Comparison of ENCODE assay signal across 12 mouse cellular contexts in the genomic region with DNA sequence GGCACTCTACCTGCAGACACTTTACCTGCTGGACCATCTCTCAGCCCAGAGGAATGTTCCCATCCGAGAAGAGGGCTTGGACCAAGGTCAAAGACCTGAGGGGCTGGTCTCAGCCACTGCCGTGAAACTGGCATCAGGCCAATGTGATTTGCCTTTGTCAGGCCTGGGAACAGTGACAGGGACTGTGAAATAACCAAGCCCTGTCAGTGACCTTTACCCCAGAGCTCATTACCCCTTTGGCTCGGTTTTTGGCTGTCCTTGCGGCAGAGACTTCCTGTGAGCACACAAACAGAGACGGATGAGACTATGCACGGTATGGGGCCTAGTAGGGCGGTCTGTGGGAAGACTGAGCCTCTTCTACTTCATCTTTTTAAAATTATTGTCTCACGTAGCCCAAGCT. TPM values are rescaled to one million over a fixed set of nuclear protein-coding genes. Genes with fewer than 3 reads are reported as not detected.
A peak's percentile ranks its signal among the peaks of the same experiment; 100 is the strongest.
DNase-seq lines count a peak whose midpoint lies in the region; ATAC-seq and TF ChIP-seq lines count a peak whose summit lies in the region.
"Had no signal": no experiment of that assay in that cellular context is flagged by ENCODE, and none has a peak within 500 bp of the region (broad histone marks: within the 10 kb centered on the region; RNA-seq: fewer than 3 reads in every experiment).

No protein-coding gene starts in this region.

- DNase-seq in layer of hippocampus, adult 2 months (ENCODE audit: low spot score in 2 of 2): no peak
- no peak for DNase-seq in layer of hippocampus, adult 18-20 months (ENCODE audit: low spot score in 2 of 2)
- peak; percentile 26 to 47 for DNase-seq in heart, adult 9 months (ENCODE audit: low spot score in 2 of 2)
- DNase-seq in liver, embryonic 11.5 days (ENCODE audit: low spot score): no peak
- DNase-seq in natural killer cell, adult 2 months (ENCODE audit: low spot score in 2 of 2): peak; percentile 20 to 32
- no peak for DNase-seq in left cerebral cortex, adult 18-20 months (ENCODE audit: low spot score in 2 of 2)
- no peak for DNase-seq in urinary bladder, postnatal 14 days (ENCODE audit: low spot score)
- DNase-seq in gastrocnemius, postnatal 36 days: no peak
- DNase-seq: cerebellum, postnatal 36 days had no signal

- no peaks in the 10 kb centered on the region; the same call in 1 of the 2 replicates for H3K4me1 ChIP-seq in liver, embryonic 11.5 days (replicated peaks; ENCODE audit: control insufficient read depth, insufficient read depth, low read length)

- TF ChIP-seq CTCF in layer of hippocampus, adult 2 months (conservative IDR thresholded peaks at IDR 0.05): no peak

- H3K36me3 ChIP-seq in liver, embryonic 11.5 days (ENCODE audit: control insufficient read depth, insufficient read depth, low read length): no peaks in the 10 kb centered on the region
- H3K36me3 ChIP-seq: heart, embryonic 13.5 days had no signal

- intact Hi-C loops in gastrocnemius, postnatal 36 days (cut with DNase I): no loop called here

- no peak overlapping the region for H3K4me2 ChIP-seq in liver, embryonic 11.5 days
- H3K4me2 ChIP-seq: heart, embryonic 13.5 days had no signal

- peak; percentile 61 for ATAC-seq in liver, embryonic 11.5 days (replicated peaks; ENCODE audit: low FRiP score)

- no peak overlapping the region for H3K4me3 ChIP-seq in layer of hippocampus, adult 2 months
- H3K4me3 ChIP-seq in liver, embryonic 11.5 days (ENCODE audit: low read depth, low read length): no peak overlapping the region
- H3K4me3 ChIP-seq: heart, embryonic 13.5 days had no signal

- no peaks in the 10 kb centered on the region for H3K9me3 ChIP-seq in liver, embryonic 11.5 days (ENCODE audit: control insufficient read depth, low read length)
- H3K9me3 ChIP-seq: heart, embryonic 13.5 days had no signal

- no peaks in the 10 kb centered on the region for H3K27me3 ChIP-seq in liver, embryonic 11.5 days (replicated peaks; ENCODE audit: control insufficient read depth, insufficient read depth, low read length)
- H3K27me3 ChIP-seq: heart, embryonic 13.5 days had no signal

- 50% methylated on average over 8 of the region's 8 CpGs for WGBS in liver, embryonic 11.5 days

- H3K27ac ChIP-seq in layer of hippocampus, adult 2 months: 0 out of 2 replicates have a peak overlapping the region, but pooled peaks have one; percentile 46
- H3K27ac ChIP-seq in liver, embryonic 11.5 days (ENCODE audit: low read depth, low read length): no peak overlapping the region
- H3K27ac ChIP-seq: heart, embryonic 13.5 days had no signal

- H3K9ac ChIP-seq in liver, embryonic 11.5 days (ENCODE audit: low read depth, low read length): no peak overlapping the region
- H3K9ac ChIP-seq: heart, embryonic 13.5 days had no signal

RNA-seq across cellular contexts. Expression of gene Nmur1, which starts 19.1 kb away (rescaled TPM):
- not detected for total RNA-seq in layer of hippocampus, adult 2 months (2021)
- not detected for total RNA-seq in layer of hippocampus, adult 18-20 months (2021)
- not detected in 2 replicates for polyA plus RNA-seq in liver, embryonic 11.5 days (2014; fragmentation: Nextera tagmentation; extraction: Ambion mirVana)
- total RNA-seq in left cerebral cortex, adult 18-20 months (2021): not detected
- not detected for total RNA-seq in gastrocnemius, postnatal 36 days (2021)
- total RNA-seq: MEL had no signal
- polyA plus RNA-seq: heart, embryonic 13.5 days; limb, embryonic 14.5 days had no signal

RNA-seq across cellular contexts. Expression of gene Tex44, which starts 19.2 kb away (rescaled TPM):
- total RNA-seq in layer of hippocampus, adult 2 months (2021): not detected
- total RNA-seq in layer of hippocampus, adult 18-20 months (2021): not detected
- polyA plus RNA-seq in liver, embryonic 11.5 days (2014; fragmentation: Nextera tagmentation; extraction: Ambion mirVana): not detected in 2 replicates
- total RNA-seq in left cerebral cortex, adult 18-20 months (2021): not detected
- not detected for total RNA-seq in gastrocnemius, postnatal 36 days (2021)
- total RNA-seq: MEL had no signal
- polyA plus RNA-seq: heart, embryonic 13.5 days; limb, embryonic 14.5 days had no signal

RNA-seq across cellular contexts. Expression of gene Ncl, which starts 47.7 kb away (rescaled TPM):
- 100 to 1,000 TPM; 140 to 145 TPM for total RNA-seq in layer of hippocampus, adult 2 months (2021)
- 100 to 1,000 TPM; 139 to 140 TPM for total RNA-seq in layer of hippocampus, adult 18-20 months (2021)
- 828 and 901 TPM in 2 replicates for polyA plus RNA-seq in liver, embryonic 11.5 days (2014; fragmentation: Nextera tagmentation; extraction: Ambion mirVana)
- total RNA-seq in left cerebral cortex, adult 18-20 months (2021): 100 to 1,000 TPM; 130 TPM
- total RNA-seq in gastrocnemius, postnatal 36 days (2021): 100 to 1,000 TPM in 1 of 2 experiments, 10 to 100 TPM in 1; 79.3 to 101 TPM

Comparison
In these comparisons a context has a peak if more than half of its experiments do, and no peak if none do; other contexts are left out.
1. DNase-seq: peak in heart, adult 9 months (2 of 2) and natural killer cell, adult 2 months (2 of 2); none in layer of hippocampus, adult 2 months (0 of 2), layer of hippocampus, adult 18-20 months (0 of 2), liver, embryonic 11.5 days (single experiment), left cerebral cortex, adult 18-20 months (0 of 2), urinary bladder, postnatal 14 days (single experiment) and gastrocnemius, postnatal 36 days (0 of 2).